Mouse (Mus musculus): Measurements from ENCODE around the gene Dnmt3b. TPM values are rescaled to one million over a fixed set of nuclear protein-coding genes. Genes with fewer than 3 reads are reported as not detected.
A peak's percentile ranks its signal among the peaks of the same experiment; 100 is the strongest.

The Dnmt3b gene
- polyA plus RNA-seq, 1 experiment from 2014 or later, result 8.6 TPM

GRCm38 (mm10) chr2:153611743-153612142 lies 37.5 kb upstream of the Dnmt3b start:
- no peaks in the 10 kb centered on the region for H3K27me3 ChIP-seq
- H3K4me1 ChIP-seq (replicated peaks), result peaks cover 63% of the 10 kb centered on the region
- H3K9ac ChIP-seq, result no peak overlapping the region
- ATAC-seq (ENCODE audit: low read depth) (no peak), DNase-seq (no peak)
- peak overlapping the region; percentile 95 for H3K27ac ChIP-seq
- H3K4me3 ChIP-seq (replicated peaks), result no peak overlapping the region
- WGBS (ENCODE audit: insufficient replicate concordance), result 68% methylated on average over 1 of the region's 1 CpGs
- H3K4me2 ChIP-seq, result no peak overlapping the region
- no peaks in the 10 kb centered on the region for H3K9me3 ChIP-seq (replicated peaks)
- no peaks in the 10 kb centered on the region for H3K36me3 ChIP-seq

GRCm38 (mm10) chr2:153612594-153613281 lies 36.5 kb upstream of the Dnmt3b start:
- 64% methylated on average over 3 of the region's 3 CpGs for WGBS (ENCODE audit: insufficient replicate concordance)
- Histone ChIP-seq H3K36me3 (no peaks in the 10 kb centered on the region), H3K27me3 (no peaks in the 10 kb centered on the region), H3K9me3 (replicated peaks) (no peaks in the 10 kb centered on the region), H3K9ac (no peak overlapping the region), H3K4me1 (replicated peaks) (peaks cover 58% of the 10 kb centered on the region), H3K4me3 (replicated peaks) (no peak overlapping the region), H3K4me2 (no peak overlapping the region), H3K27ac (no peak overlapping the region)
- DNase-seq (no peak), ATAC-seq (ENCODE audit: low read depth) (no peak)

- Histone ChIP-seq H3K4me2 (no peak overlapping the region), H3K36me3 (peaks cover 37% of the 10 kb centered on the region), H3K27ac (no peak overlapping the region), H3K4me3 (replicated peaks) (no peak overlapping the region), H3K9me3 (replicated peaks) (no peaks in the 10 kb centered on the region), H3K27me3 (no peaks in the 10 kb centered on the region), H3K9ac (no peak overlapping the region), H3K4me1 (replicated peaks) (peaks cover 17% of the 10 kb centered on the region)
- ATAC-seq (ENCODE audit: low read depth) (no peak), DNase-seq (no peak)
- 28% methylated on average over 3 of the region's 3 CpGs for WGBS (ENCODE audit: insufficient replicate concordance)
Measured at GRCm38 (mm10) chr2:153616893-153617292, 32.4 kb upstream of the Dnmt3b start.

- H3K27me3 ChIP-seq, result no peaks in the 10 kb centered on the region
- H3K9me3 ChIP-seq (replicated peaks), result no peaks in the 10 kb centered on the region
- H3K36me3 ChIP-seq, result peaks cover 52% of the 10 kb centered on the region
- no peak overlapping the region for H3K27ac ChIP-seq
- no peak overlapping the region for H3K4me3 ChIP-seq (replicated peaks)
- no peak overlapping the region for H3K9ac ChIP-seq
- WGBS (ENCODE audit: insufficient replicate concordance), result 62% methylated on average over 6 of the region's 6 CpGs
- ATAC-seq (ENCODE audit: low read depth), result no peak
- H3K4me2 ChIP-seq, result no peak overlapping the region
- no peak for DNase-seq
- H3K4me1 ChIP-seq (replicated peaks), result 0 out of 2 replicates have a peak, but pooled peaks cover 5% of the 10 kb centered on the region
Measured at GRCm38 (mm10) chr2:153618439-153618838, 30.8 kb upstream of the Dnmt3b start.

GRCm38 (mm10) chr2:153618889-153619288 lies 30.4 kb upstream of the Dnmt3b start:
- WGBS (ENCODE audit: insufficient replicate concordance), result 47% methylated on average over 10 of the region's 10 CpGs
- ATAC-seq (ENCODE audit: low read depth) (no peak), DNase-seq (no peak)
- Histone ChIP-seq H3K36me3 (peaks cover 56% of the 10 kb centered on the region), H3K27ac (no peak overlapping the region), H3K4me3 (replicated peaks) (no peak overlapping the region), H3K4me1 (replicated peaks) (0 out of 2 replicates have a peak, but pooled peaks cover 5% of the 10 kb centered on the region), H3K9ac (no peak overlapping the region), H3K27me3 (no peaks in the 10 kb centered on the region), H3K9me3 (replicated peaks) (no peaks in the 10 kb centered on the region), H3K4me2 (no peak overlapping the region)

- H3K36me3 ChIP-seq, result peaks cover 83% of the 10 kb centered on the region
- no peak for ATAC-seq (ENCODE audit: low read depth)
Measured at GRCm38 (mm10) chr2:153622449-153622848, 26.8 kb upstream of the Dnmt3b start.

GRCm38 (mm10) chr2:153630950-153631349 lies 18.3 kb upstream of the Dnmt3b start:
- 0 out of 2 replicates have a peak overlapping the region, but pooled peaks have one; percentile 3 for H3K27ac ChIP-seq
- ATAC-seq (ENCODE audit: low read depth) (no peak), DNase-seq (no peak)
- 0 out of 2 replicates have a peak overlapping the region, but pooled peaks have one; percentile 90 for H3K9ac ChIP-seq
- no peak overlapping the region for H3K4me3 ChIP-seq (replicated peaks)
- peaks cover 23% of the 10 kb centered on the region for H3K36me3 ChIP-seq
- H3K27me3 ChIP-seq, result no peaks in the 10 kb centered on the region
- no peak overlapping the region; the same call in 1 of the 2 replicates for H3K4me2 ChIP-seq
- WGBS (ENCODE audit: insufficient replicate concordance), result 22% methylated on average over 3 of the region's 3 CpGs
- peaks cover 38% of the 10 kb centered on the region for H3K4me1 ChIP-seq (replicated peaks)
- no peaks in the 10 kb centered on the region for H3K9me3 ChIP-seq (replicated peaks)

More at GRCm38 (mm10) chr2:153622449-153622848, 26.8 kb upstream of the Dnmt3b start:
- Histone ChIP-seq H3K4me3 (replicated peaks) (no peak overlapping the region), H3K27ac (no peak overlapping the region), H3K9ac (no peak overlapping the region), H3K27me3 (no peaks in the 10 kb centered on the region), H3K9me3 (replicated peaks) (no peaks in the 10 kb centered on the region), H3K4me1 (replicated peaks) (no peaks in the 10 kb centered on the region), H3K4me2 (no peak overlapping the region)
- 81% methylated on average over 10 of the region's 10 CpGs for WGBS (ENCODE audit: insufficient replicate concordance)
- no peak for DNase-seq

- H3K4me3 ChIP-seq (replicated peaks), result peak within 1 kb of the TSS; percentile 83
- WGBS (ENCODE audit: insufficient replicate concordance), result 3% methylated on average over 53 of the region's 53 CpGs
- peaks cover 38% of the 10 kb centered on the region for H3K4me1 ChIP-seq (replicated peaks)
- no peaks in the 10 kb centered on the region for H3K27me3 ChIP-seq
- H3K36me3 ChIP-seq, result peaks cover 12% of the 10 kb centered on the region
- no peaks in the 10 kb centered on the region for H3K9me3 ChIP-seq (replicated peaks)
- peak; percentile 81 for ATAC-seq (ENCODE audit: low read depth)
- peak within 1 kb of the TSS; percentile 89 for H3K27ac ChIP-seq
- DNase-seq, result peak; percentile 78
- peak within 1 kb of the TSS; percentile 90 for H3K9ac ChIP-seq
- H3K4me2 ChIP-seq, result peak within 1 kb of the TSS; percentile 84
Measured at GRCm38 (mm10) chr2:153631976-153632870, 17.0 kb upstream of the Dnmt3b start, which contains the start of gene Commd7. Gene Commd7 (minus strand): TSS chr2:153632781.

GRCm38 (mm10) chr2:153632871-153633226 lies 16.4 kb upstream of the Dnmt3b start:
- DNase-seq (no peak), ATAC-seq (ENCODE audit: low read depth) (peak; percentile 24; the same call in 1 of the 2 replicates)
- Histone ChIP-seq H3K4me3 (replicated peaks) (peak overlapping the region; percentile 83), H3K27ac (peak overlapping the region; percentile 89), H3K9ac (peak overlapping the region; percentile 90), H3K9me3 (replicated peaks) (no peaks in the 10 kb centered on the region), H3K27me3 (no peaks in the 10 kb centered on the region), H3K36me3 (peaks cover 6% of the 10 kb centered on the region), H3K4me2 (peak overlapping the region; percentile 84), H3K4me1 (replicated peaks) (peaks cover 38% of the 10 kb centered on the region)
- 9% methylated on average over 2 of the region's 2 CpGs for WGBS (ENCODE audit: insufficient replicate concordance)

GRCm38 (mm10) chr2:153633259-153633658 lies 16.0 kb upstream of the Dnmt3b start:
- peaks cover 38% of the 10 kb centered on the region for H3K4me1 ChIP-seq (replicated peaks)
- 78% methylated on average over 5 of the region's 5 CpGs for WGBS (ENCODE audit: insufficient replicate concordance)
- H3K36me3 ChIP-seq, result peaks cover 2% of the 10 kb centered on the region
- H3K9me3 ChIP-seq (replicated peaks), result no peaks in the 10 kb centered on the region
- peak overlapping the region; percentile 83 for H3K4me3 ChIP-seq (replicated peaks)
- no peak for ATAC-seq (ENCODE audit: low read depth)
- peak overlapping the region; percentile 84 for H3K4me2 ChIP-seq
- H3K27me3 ChIP-seq, result no peaks in the 10 kb centered on the region
- H3K9ac ChIP-seq, result peak overlapping the region; percentile 90
- peak overlapping the region; percentile 89; the same call in 1 of the 2 replicates for H3K27ac ChIP-seq
- no peak for DNase-seq

GRCm38 (mm10) chr2:153638977-153639680 lies 10.1 kb upstream of the Dnmt3b start:
- Histone ChIP-seq H3K9ac (no peak overlapping the region), H3K27me3 (no peaks in the 10 kb centered on the region), H3K9me3 (replicated peaks) (no peaks in the 10 kb centered on the region), H3K4me1 (replicated peaks) (peaks cover 5% of the 10 kb centered on the region; the same call in 1 of the 2 replicates), H3K27ac (no peak overlapping the region), H3K36me3 (no peaks in the 10 kb centered on the region), H3K4me3 (replicated peaks) (no peak overlapping the region), H3K4me2 (no peak overlapping the region)
- WGBS (ENCODE audit: insufficient replicate concordance), result 27% methylated on average over 15 of the region's 15 CpGs
- no peak for DNase-seq
- ATAC-seq (ENCODE audit: low read depth), result no peak

All from liver, embryonic 13.5 days (tissue).